Mouse (Mus musculus) cerebellum, adult 9-11 months (tissue): ENCODE data around the gene Itga9.

Experiments
- DNase-seq: peaks from one replicate; pipeline ENCODE4 v3.0.0; 2022

Itga9 gene

GRCm38 (mm10) chr9:118927501-118927900 is 321.0 kb downstream of the Itga9 start:
- peak; percentile 40 for DNase-seq

GRCm38 (mm10) chr9:118928007-118928406 is 321.5 kb downstream of the Itga9 start:
- peak; percentile 24 for DNase-seq

GRCm38 (mm10) chr9:118928656-118929055 is 322.2 kb downstream of the Itga9 start:
- no peak for DNase-seq

GRCm38 (mm10) chr9:118930611-118931010 is 324.1 kb downstream of the Itga9 start:
- no peak for DNase-seq

- DNase-seq: no peak
These were observed 327.3 kb downstream of the Itga9 start for GRCm38 (mm10) chr9:118933800-118934199.

- DNase-seq: no peak
These were observed 327.8 kb downstream of the Itga9 start for GRCm38 (mm10) chr9:118934319-118934718.

- no peak for DNase-seq
These were observed 328.6 kb downstream of the Itga9 start for GRCm38 (mm10) chr9:118935098-118935497.

- DNase-seq: no peak
These were observed 329.6 kb downstream of the Itga9 start for GRCm38 (mm10) chr9:118936071-118936470.

GRCm38 (mm10) chr9:118937515-118937914 is 331.0 kb downstream of the Itga9 start:
- no peak for DNase-seq

GRCm38 (mm10) chr9:118939410-118939809 is 332.9 kb downstream of the Itga9 start:
- DNase-seq: no peak

- DNase-seq: no peak
These were observed 333.3 kb downstream of the Itga9 start for GRCm38 (mm10) chr9:118939831-118940230.

GRCm38 (mm10) chr9:118940591-118941207 is 334.2 kb downstream of the Itga9 start:
- DNase-seq: no peak

GRCm38 (mm10) chr9:118942030-118942429 is 335.5 kb downstream of the Itga9 start:
- DNase-seq: no peak

- no peak for DNase-seq
These were observed 337.5 kb downstream of the Itga9 start for GRCm38 (mm10) chr9:118943941-118944340.

- no peak for DNase-seq
These were observed 337.9 kb downstream of the Itga9 start for GRCm38 (mm10) chr9:118944388-118944787.

GRCm38 (mm10) chr9:118948486-118948885 is 342.0 kb downstream of the Itga9 start:
- no peak for DNase-seq

GRCm38 (mm10) chr9:118949124-118949523 is 342.6 kb downstream of the Itga9 start:
- no peak for DNase-seq

GRCm38 (mm10) chr9:118949654-118950053 is 343.2 kb downstream of the Itga9 start:
- DNase-seq: no peak

- no peak for DNase-seq
These were observed 343.6 kb downstream of the Itga9 start for GRCm38 (mm10) chr9:118950061-118950460.
